In the genomic region with DNA sequence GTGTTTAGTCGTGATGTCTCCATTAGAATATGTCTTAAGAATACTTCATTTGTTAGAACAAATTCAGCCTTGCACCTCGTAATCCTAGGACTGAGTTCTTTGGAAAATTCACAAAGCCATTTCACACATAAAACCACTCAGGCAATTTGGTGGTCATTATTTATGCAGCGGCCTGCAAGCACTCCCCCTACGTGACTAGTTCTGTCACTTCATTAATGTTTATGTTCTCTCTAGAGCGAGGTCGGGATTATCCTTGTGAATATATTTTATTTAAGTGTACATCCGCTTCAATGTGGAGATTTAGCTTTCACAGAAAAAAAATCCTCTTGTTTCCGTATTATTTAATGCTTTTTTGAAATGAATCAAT, we compare ENCODE assay signal across 11 mouse cellular contexts.
A peak's percentile ranks its signal among the peaks of the same experiment; 100 is the strongest.
DNase-seq lines count a peak whose midpoint lies in the region; ATAC-seq and TF ChIP-seq lines count a peak whose summit lies in the region.
"Had no signal": no experiment of that assay in that cellular context is flagged by ENCODE, and none has a peak within 500 bp of the region (broad histone marks: within the 10 kb centered on the region; RNA-seq: fewer than 3 reads in every experiment).

No protein-coding gene starts in this region.

- intact Hi-C loops in heart, adult 2 months (cut with DNase I) = loop anchor here (5.0 kb wide), 1 partner anchor 86 kb away; no protein-coding TSS in a partner anchor
- intact Hi-C loops in heart, postnatal 25 days (cut with DNase I) = no loop called here
- intact Hi-C loops in left cerebral cortex, postnatal 14 days (cut with DNase I) = no loop called here

- H3K9me3 ChIP-seq in lung, postnatal 0 days (ENCODE audit: low read length) = no peaks in the 10 kb centered on the region
- H3K9me3 ChIP-seq in midbrain, embryonic 10.5 days (replicated peaks) = no peaks in the 10 kb centered on the region
- H3K9me3 ChIP-seq in stomach, embryonic 16.5 days (replicated peaks; ENCODE audit: control insufficient read depth, low read length) = no peaks in the 10 kb centered on the region
- H3K9me3 ChIP-seq: embryonic facial prominence, embryonic 10.5 days; heart, embryonic 10.5 days had no signal

- TF ChIP-seq POLR2A in heart, adult 2 months (IDR thresholded peaks at IDR 0.05; ENCODE audit: insufficient read depth, low read depth, low read length) = no peak

- H3K79me2 ChIP-seq in heart, adult 2 months (replicated peaks; ENCODE audit: control insufficient read depth, insufficient read depth, low read length) = no peaks in the 10 kb centered on the region

- WGBS in heart, adult 2 months = 84% methylated on average over 8 of the region's 8 CpGs
- WGBS in lung, postnatal 0 days = 52% methylated on average over 8 of the region's 8 CpGs
- 72% methylated on average over 8 of the region's 8 CpGs for WGBS in midbrain, embryonic 10.5 days
- WGBS in stomach, embryonic 16.5 days = 42% methylated on average over 8 of the region's 8 CpGs

- DNase-seq in heart, adult 2 months = no peak
- no peak for DNase-seq in heart, postnatal 25 days (ENCODE audit: low spot score)
- peak; percentile 26 for DNase-seq in lung, postnatal 0 days (ENCODE audit: low spot score)
- DNase-seq in lung, postnatal 10 days = no peak
- DNase-seq in midbrain, embryonic 10.5 days (ENCODE audit: low spot score) = no peak
- no peak for DNase-seq in left cerebral cortex, postnatal 14 days (ENCODE audit: low spot score in 2 of 2)
- DNase-seq: cerebellum, adult 18-20 months had no signal

- no peaks in the 10 kb centered on the region for H3K27me3 ChIP-seq in heart, adult 2 months (ENCODE audit: control insufficient read depth, insufficient read depth, low read length)
- H3K27me3 ChIP-seq in lung, postnatal 0 days (replicated peaks; ENCODE audit: insufficient read depth, low read length) = no peaks in the 10 kb centered on the region
- H3K27me3 ChIP-seq in midbrain, embryonic 10.5 days (ENCODE audit: low read depth, poor library complexity, severe bottlenecking) = no peaks in the 10 kb centered on the region
- no peaks in the 10 kb centered on the region for H3K27me3 ChIP-seq in stomach, embryonic 16.5 days (ENCODE audit: control insufficient read depth, insufficient read depth, low read length)

- H3K9ac ChIP-seq in heart, adult 2 months (ENCODE audit: low read depth, low read length) = no peak overlapping the region
- no peak overlapping the region for H3K9ac ChIP-seq in lung, postnatal 0 days (replicated peaks; ENCODE audit: low read depth)
- peak overlapping the region; percentile 46; the same call in 1 of the 2 replicates for H3K9ac ChIP-seq in stomach, embryonic 16.5 days (ENCODE audit: low read length)

- peaks cover 5% of the 10 kb centered on the region; the same call in 1 of the 2 replicates for H3K36me3 ChIP-seq in heart, adult 2 months (ENCODE audit: control insufficient read depth, insufficient read depth, low read length)
- no peaks in the 10 kb centered on the region for H3K36me3 ChIP-seq in lung, postnatal 0 days (ENCODE audit: insufficient read depth, low read length)
- no peaks in the 10 kb centered on the region for H3K36me3 ChIP-seq in midbrain, embryonic 10.5 days
- H3K36me3 ChIP-seq in stomach, embryonic 16.5 days (ENCODE audit: control insufficient read depth, insufficient read depth, low read length) = no peaks in the 10 kb centered on the region
- H3K36me3 ChIP-seq: embryonic facial prominence, embryonic 10.5 days; heart, embryonic 10.5 days had no signal

- no peak overlapping the region for H3K4me3 ChIP-seq in heart, adult 2 months
- no peak overlapping the region for H3K4me3 ChIP-seq in lung, postnatal 0 days (ENCODE audit: low read depth, low read length)
- no peak overlapping the region for H3K4me3 ChIP-seq in midbrain, embryonic 10.5 days
- no peak overlapping the region for H3K4me3 ChIP-seq in stomach, embryonic 16.5 days (replicated peaks; ENCODE audit: low read length)
- H3K4me3 ChIP-seq: embryonic facial prominence, embryonic 10.5 days; heart, embryonic 10.5 days had no signal

- H3K4me2 ChIP-seq in lung, postnatal 0 days (replicated peaks; ENCODE audit: low read depth, low read length) = no peak overlapping the region
- H3K4me2 ChIP-seq in stomach, embryonic 16.5 days (ENCODE audit: low read depth, low read length) = peak overlapping the region; percentile 39

- no peak for TF ChIP-seq CTCF in heart, adult 2 months (IDR thresholded peaks at IDR 0.05)
- no peak for TF ChIP-seq CTCF in lung, postnatal 0 days (IDR thresholded peaks at IDR 0.05)

- no peak for TF ChIP-seq EP300 in heart, adult 2 months (IDR thresholded peaks at IDR 0.05; ENCODE audit: insufficient read depth, low read depth, low read length)
- TF ChIP-seq EP300 in lung, postnatal 0 days (IDR thresholded peaks at IDR 0.05) = no peak

- H3K27ac ChIP-seq in heart, adult 2 months = peak overlapping the region; percentile 56
- peak overlapping the region; percentile 79 for H3K27ac ChIP-seq in lung, postnatal 0 days (ENCODE audit: low read length)
- 0 out of 2 replicates have a peak overlapping the region, but pooled peaks have one; percentile 55 for H3K27ac ChIP-seq in midbrain, embryonic 10.5 days (replicated peaks)
- H3K27ac ChIP-seq in stomach, embryonic 16.5 days (ENCODE audit: low read length) = peak overlapping the region; percentile 95
- H3K27ac ChIP-seq: embryonic facial prominence, embryonic 10.5 days; heart, embryonic 10.5 days had no signal

- peaks cover 3% of the 10 kb centered on the region for H3K4me1 ChIP-seq in heart, adult 2 months (ENCODE audit: control insufficient read depth, insufficient read depth, low read length)
- no peaks in the 10 kb centered on the region for H3K4me1 ChIP-seq in lung, postnatal 0 days (ENCODE audit: insufficient read depth, low read depth, low read length)
- peaks cover 25% of the 10 kb centered on the region for H3K4me1 ChIP-seq in midbrain, embryonic 10.5 days
- peaks cover 10% of the 10 kb centered on the region for H3K4me1 ChIP-seq in stomach, embryonic 16.5 days (ENCODE audit: control insufficient read depth, insufficient read depth, low read length)
- H3K4me1 ChIP-seq: heart, embryonic 10.5 days had no signal

- no peak for ATAC-seq in lung, postnatal 0 days
- ATAC-seq in stomach, embryonic 16.5 days (ENCODE audit: insufficient read depth, low FRiP score) = no peak; the same call in 1 of the 2 replicates
- no peak for ATAC-seq in granulocyte monocyte progenitor cell, adult 5-6 weeks (replicated peaks; ENCODE audit: poor library complexity, severe bottlenecking)
